Mouse (Mus musculus) forebrain, embryonic 16.5 days (tissue): ENCODE results near the gene S100a4. TPM values are rescaled to one million over a fixed set of nuclear protein-coding genes. Genes with fewer than 3 reads are reported as not detected.

Experiments
- ATAC-seq: fragments of 200-750 bp; cut with Nextera tagmentation; 2 replicates; pipeline ENCODE4 v1.8.0; 2017; ENCODE audit warnings: mild to moderate bottlenecking, moderate library complexity
- H3K27ac ChIP-seq: fragments of 300-500 bp; sonication (generic); 2 replicates; pipeline ENCODE4 v1.5.1; 2014; ENCODE audit warnings: low read length, control low read depth
- H3K27me3 ChIP-seq: fragments of 300-500 bp; sonication (generic); replicated peaks from 2 replicates; pipeline ENCODE4 v1.6.1; 2014; ENCODE audit warnings: low read length; ENCODE audit not compliant: control insufficient read depth, insufficient read depth
- H3K36me3 ChIP-seq: fragments of 300-500 bp; sonication (generic); 2 replicates; pipeline ENCODE4 v1.6.1; 2014; ENCODE audit not compliant: control insufficient read depth, insufficient read depth
- H3K4me1 ChIP-seq: fragments of 300-500 bp; sonication (generic); replicated peaks from 2 replicates; pipeline ENCODE4 v1.6.1; 2014; ENCODE audit warnings: low read length; ENCODE audit not compliant: control insufficient read depth, insufficient read depth
- H3K4me2 ChIP-seq: fragments of 300-500 bp; sonication (generic); 2 replicates; pipeline ENCODE4 v1.6.1; 2014; ENCODE audit warnings: mild to moderate bottlenecking, low read length, control low read depth
- H3K4me3 ChIP-seq: fragments of 300-500 bp; sonication (generic); replicated peaks from 2 replicates; pipeline ENCODE4 v1.5.1; 2014; ENCODE audit warnings: mild to moderate bottlenecking, low read length, control low read depth
- H3K9ac ChIP-seq: fragments of 300-500 bp; sonication (generic); replicated peaks from 2 replicates; pipeline ENCODE4 v1.6.1; 2014; ENCODE audit warnings: low read depth, low read length, control low read depth
- H3K9me3 ChIP-seq: fragments of 300-500 bp; sonication (generic); 2 replicates; pipeline ENCODE4 v1.6.1; 2016; ENCODE audit warnings: low read length; ENCODE audit not compliant: control insufficient read depth
- WGBS: fragments of 180-500 bp; shearing (Covaris S2); extraction: QIAGEN DNeasy Blood & Tissue Kit; methylation state at CpG from one replicate; pipeline ENCODE4 v1.1.7; 2014; 5-methylcytosine and 5-hydroxymethylcytosine counted together
- polyA plus RNA-seq: library from polyadenylated mRNA; unstranded; fragments of >200 nt; fragmentation: Nextera tagmentation; extraction: Ambion mirVana; gene quantifications from 2 replicates; pipeline ENCODE4 v1.2.1, GENCODE M21; 2015

S100a4 gene
- polyA plus RNA-seq, 1 experiment from 2014 or later = 0.65 TPM

- Histone ChIP-seq H3K9ac (no peak overlapping the region), H3K27me3 (no peaks in the 10 kb centered on the region), H3K4me3 (no peak overlapping the region), H3K9me3 (no peaks in the 10 kb centered on the region), H3K36me3 (no peaks in the 10 kb centered on the region), H3K27ac (no peak overlapping the region), H3K4me1 (no peaks in the 10 kb centered on the region), H3K4me2 (no peak overlapping the region)
- no peak for ATAC-seq
- 82% methylated on average over 5 of the region's 5 CpGs for WGBS
Observed at GRCm38 (mm10) chr3:90595556-90595955, 8.0 kb upstream of the S100a4 start.

- Histone ChIP-seq H3K27ac (no peak overlapping the region), H3K4me1 (no peaks in the 10 kb centered on the region), H3K9me3 (no peaks in the 10 kb centered on the region), H3K27me3 (no peaks in the 10 kb centered on the region), H3K36me3 (no peaks in the 10 kb centered on the region), H3K4me2 (no peak overlapping the region), H3K4me3 (no peak overlapping the region), H3K9ac (no peak overlapping the region)
- 93% methylated on average over 6 of the region's 6 CpGs for whole genome bisulfite sequencing
- ATAC-seq = no peak
Observed at GRCm38 (mm10) chr3:90596810-90597209, 6.8 kb upstream of the S100a4 start.

- no peak overlapping the region for H3K4me2 ChIP-seq
Observed at GRCm38 (mm10) chr3:90597736-90598135, 5.8 kb upstream of the S100a4 start.

GRCm38 (mm10) chr3:90598212-90598611 is 5.4 kb upstream of the S100a4 start:
- H3K36me3 ChIP-seq = no peaks in the 10 kb centered on the region
- H3K27ac ChIP-seq = no peak overlapping the region
- 84% methylated on average over 4 of the region's 4 CpGs for WGBS

More at GRCm38 (mm10) chr3:90597736-90598135, 5.8 kb upstream of the S100a4 start:
- 39% methylated on average over 6 of the region's 6 CpGs for WGBS
- Histone ChIP-seq H3K27me3 (no peaks in the 10 kb centered on the region), H3K4me3 (no peak overlapping the region), H3K27ac (no peak overlapping the region), H3K4me1 (no peaks in the 10 kb centered on the region), H3K9ac (no peak overlapping the region), H3K36me3 (no peaks in the 10 kb centered on the region), H3K9me3 (no peaks in the 10 kb centered on the region)
- no peak for ATAC-seq

GRCm38 (mm10) chr3:90599401-90599800 is 4.2 kb upstream of the S100a4 start:
- 75% methylated on average over 3 of the region's 3 CpGs for WGBS
- Histone ChIP-seq H3K27ac (no peak overlapping the region), H3K4me1 (peaks cover 8% of the 10 kb centered on the region), H3K9me3 (no peaks in the 10 kb centered on the region), H3K36me3 (no peaks in the 10 kb centered on the region), H3K9ac (no peak overlapping the region), H3K4me3 (no peak overlapping the region), H3K27me3 (no peaks in the 10 kb centered on the region), H3K4me2 (no peak overlapping the region)
- no peak for ATAC-seq

More at GRCm38 (mm10) chr3:90598212-90598611, 5.4 kb upstream of the S100a4 start:
- Histone ChIP-seq H3K4me1 (no peaks in the 10 kb centered on the region), H3K4me2 (no peak overlapping the region), H3K4me3 (no peak overlapping the region), H3K9me3 (no peaks in the 10 kb centered on the region), H3K27me3 (no peaks in the 10 kb centered on the region), H3K9ac (no peak overlapping the region)
- no peak for ATAC-seq

GRCm38 (mm10) chr3:90600036-90600435 is 3.5 kb upstream of the S100a4 start:
- Histone ChIP-seq H3K4me3 (no peak overlapping the region), H3K9me3 (no peaks in the 10 kb centered on the region), H3K36me3 (no peaks in the 10 kb centered on the region), H3K9ac (no peak overlapping the region), H3K27me3 (no peaks in the 10 kb centered on the region), H3K4me2 (no peak overlapping the region), H3K4me1 (peaks cover 13% of the 10 kb centered on the region), H3K27ac (no peak overlapping the region)
- WGBS = 93% methylated on average over 6 of the region's 6 CpGs
- ATAC-seq = no peak

GRCm38 (mm10) chr3:90600458-90601195 is 2.9 kb upstream of the S100a4 start:
- no peak overlapping the region for H3K4me3 ChIP-seq
- H3K4me1 ChIP-seq = peaks cover 13% of the 10 kb centered on the region
- no peaks in the 10 kb centered on the region for H3K27me3 ChIP-seq
- no peaks in the 10 kb centered on the region for H3K9me3 ChIP-seq
- no peaks in the 10 kb centered on the region for H3K36me3 ChIP-seq
- WGBS = 77% methylated on average over 8 of the region's 8 CpGs
- ATAC-seq = no peak
- no peak overlapping the region for H3K27ac ChIP-seq
- no peak overlapping the region for H3K9ac ChIP-seq
- no peak overlapping the region for H3K4me2 ChIP-seq

- 86% methylated on average over 11 of the region's 11 CpGs for WGBS
- no peaks in the 10 kb centered on the region for H3K27me3 ChIP-seq
Observed at GRCm38 (mm10) chr3:90601486-90602110, 2.0 kb upstream of the S100a4 start, which contains the start of gene Gm42674. TSS of gene Gm42674 (plus strand) at chr3:90601904.

GRCm38 (mm10) chr3:90604416-90604815 is 845 bp downstream of the S100a4 start:
- ATAC-seq = peak; percentile 83
- H3K27ac ChIP-seq = peak overlapping the region; percentile 34
- no peaks in the 10 kb centered on the region for H3K36me3 ChIP-seq
- H3K9ac ChIP-seq = no peak overlapping the region
- H3K9me3 ChIP-seq = no peaks in the 10 kb centered on the region
- 10% methylated on average over 4 of the region's 4 CpGs for WGBS
- H3K4me2 ChIP-seq = no peak overlapping the region
- no peaks in the 10 kb centered on the region for H3K27me3 ChIP-seq
- no peak overlapping the region for H3K4me3 ChIP-seq
- H3K4me1 ChIP-seq = peaks cover 13% of the 10 kb centered on the region

More at GRCm38 (mm10) chr3:90601486-90602110, 2.0 kb upstream of the S100a4 start, which contains the start of gene Gm42674:
- Histone ChIP-seq H3K4me3 (no peak within 1 kb of the TSS), H3K9me3 (no peaks in the 10 kb centered on the region), H3K27ac (no peak within 1 kb of the TSS), H3K9ac (no peak within 1 kb of the TSS), H3K36me3 (no peaks in the 10 kb centered on the region), H3K4me2 (no peak within 1 kb of the TSS), H3K4me1 (peaks cover 13% of the 10 kb centered on the region)
- no peak for ATAC-seq
